Mouse (Mus musculus): Measurements from ENCODE around the gene Clpb.

The Clpb gene

DNA sequence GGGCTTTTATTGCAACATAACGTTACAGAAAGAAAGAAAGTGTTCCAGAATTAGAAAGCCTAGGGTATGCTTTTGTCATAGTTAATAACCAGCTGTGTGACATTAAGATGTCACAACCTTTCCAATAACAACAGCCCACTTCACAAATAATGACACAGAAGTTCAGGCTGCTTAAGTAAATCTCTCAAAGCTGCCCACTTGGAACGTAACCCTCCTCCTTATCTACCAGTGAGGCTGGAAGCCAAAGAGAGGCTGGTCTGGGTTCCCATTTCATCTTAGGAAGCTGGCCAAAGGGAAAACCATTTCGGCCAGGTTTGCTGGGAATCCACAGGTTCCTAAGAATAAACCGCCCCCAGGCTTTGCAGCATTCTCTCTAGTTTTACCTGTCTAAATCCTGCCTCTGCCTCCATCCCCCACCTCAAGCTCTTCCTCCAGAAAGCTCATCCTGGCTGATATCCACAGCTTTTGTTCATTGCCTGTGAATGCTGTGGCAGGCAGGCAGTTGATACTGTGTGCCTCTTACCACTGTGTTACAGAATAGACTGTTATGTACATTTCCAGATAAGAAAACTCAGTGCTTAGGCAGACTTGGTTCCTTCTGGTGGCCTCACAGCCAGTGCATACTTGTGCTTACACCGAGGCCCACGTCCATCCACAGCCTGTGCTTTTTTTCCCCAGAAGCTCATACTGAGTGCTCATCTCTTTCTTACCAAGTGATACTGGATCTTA is 12.8 kb downstream of the Clpb start:
- no peak for DNase-seq (ENCODE audit: low read depth)

DNA sequence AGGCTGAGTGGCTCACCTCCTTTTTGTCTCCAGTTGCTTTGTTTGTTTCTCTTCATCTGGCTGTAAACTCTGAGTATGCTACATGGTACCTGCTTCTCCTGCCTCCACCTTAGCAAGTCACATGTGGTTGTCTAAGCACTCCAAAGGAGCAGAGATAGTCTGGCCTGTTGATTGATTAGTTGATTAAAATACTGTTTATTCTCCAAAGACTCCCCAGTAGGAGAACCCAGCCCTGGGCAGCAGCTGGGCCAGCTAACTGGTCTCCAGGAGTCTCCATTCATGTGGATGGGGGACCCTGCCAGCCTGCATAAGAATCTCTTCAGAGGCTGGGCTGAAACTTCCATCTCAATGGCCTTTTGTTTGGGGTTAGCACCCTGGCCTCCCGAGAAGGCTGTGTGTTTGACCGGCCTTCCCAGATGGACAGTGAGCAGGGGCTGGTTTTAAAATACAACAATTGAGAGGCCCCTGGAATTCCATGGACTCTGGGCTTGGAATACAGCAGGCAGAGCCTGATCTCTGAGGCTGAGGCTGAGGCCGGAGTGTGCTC is 13.4 kb downstream of the Clpb start:
- DNase-seq (ENCODE audit: low read depth), result no peak

- DNase-seq (ENCODE audit: low read depth), result peak; percentile 66
These were observed 16.2 kb downstream of the Clpb start for GRCm38 (mm10) chr7:101679591-101679990.

- no peak for DNase-seq (ENCODE audit: low read depth)
These were observed 17.5 kb downstream of the Clpb start for GRCm38 (mm10) chr7:101680961-101681360.

DNA sequence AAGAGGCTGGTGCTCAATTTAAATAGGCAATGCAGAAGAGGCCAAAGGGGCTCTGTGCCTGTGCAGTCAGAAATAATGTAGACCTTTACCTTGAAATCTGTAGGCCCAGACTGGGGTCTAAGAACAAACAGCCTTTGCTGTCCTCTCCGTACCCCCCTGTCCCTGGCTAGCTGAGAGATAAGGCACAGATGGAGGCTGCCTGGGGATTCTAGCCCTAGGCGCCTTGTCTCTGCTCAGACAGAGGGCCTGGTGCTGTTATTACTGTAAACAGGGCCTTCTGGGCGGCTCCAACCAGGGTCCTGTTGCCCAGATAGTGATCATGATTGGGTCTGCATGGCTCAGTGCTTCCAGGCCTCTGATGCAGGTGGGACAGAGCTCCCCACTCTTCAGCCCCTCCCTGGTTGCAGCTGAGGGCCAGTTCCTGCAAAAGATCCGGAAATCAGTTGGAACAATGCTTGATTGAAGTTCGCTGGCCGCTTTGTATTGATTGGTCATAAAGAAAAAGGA is 18.2 kb downstream of the Clpb start:
- no peak for DNase-seq (ENCODE audit: low read depth)

DNA sequence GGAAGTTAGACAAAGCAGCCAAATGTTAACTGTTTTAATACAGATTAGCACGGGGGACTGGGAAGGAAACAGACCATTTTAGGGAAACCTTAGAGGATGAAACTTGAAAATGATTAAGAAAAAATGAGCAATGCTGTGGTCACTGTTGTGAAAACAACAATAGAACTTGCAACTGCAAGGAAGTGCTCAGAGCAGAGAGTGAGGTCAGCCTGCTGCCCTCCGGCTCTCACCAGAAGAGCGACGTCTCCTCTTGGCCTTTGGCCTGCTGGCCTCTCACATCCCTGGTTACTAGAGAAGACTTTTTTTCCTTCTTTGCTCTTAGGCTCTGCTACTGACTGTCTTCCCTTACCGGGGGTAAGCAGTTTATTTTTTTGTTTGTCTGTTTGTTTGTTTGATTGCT is 19.5 kb downstream of the Clpb start:
- DNase-seq (ENCODE audit: low read depth), result no peak

- DNase-seq (ENCODE audit: low read depth), result no peak
These were observed 20.7 kb downstream of the Clpb start for GRCm38 (mm10) chr7:101683976-101684630.

- no peak for DNase-seq (ENCODE audit: low read depth)
These were observed 21.2 kb downstream of the Clpb start for GRCm38 (mm10) chr7:101684671-101685070.

DNA sequence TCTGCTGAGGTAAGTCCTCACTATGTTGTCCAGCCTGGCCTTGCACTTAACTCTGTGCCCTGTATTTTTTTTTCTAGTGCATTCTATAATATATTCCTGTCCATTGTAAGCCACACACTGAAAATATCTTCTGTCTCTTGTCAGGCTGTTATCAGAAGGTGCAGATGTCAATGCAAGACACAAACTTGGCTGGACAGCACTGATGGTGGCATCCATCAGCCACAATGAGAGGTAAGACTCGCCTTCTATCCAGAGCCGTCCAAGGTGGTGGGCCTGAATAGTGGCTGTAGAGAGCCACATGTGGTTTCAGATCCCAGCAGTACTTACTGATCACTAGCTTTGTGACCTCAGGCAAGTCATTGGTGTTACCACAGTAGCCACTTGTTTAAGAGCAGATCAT is 23.7 kb downstream of the Clpb start:
- DNase-seq (ENCODE audit: low read depth), result no peak

- DNase-seq (ENCODE audit: low read depth), result no peak
These were observed 27.0 kb downstream of the Clpb start for GRCm38 (mm10) chr7:101690471-101690870.

DNA sequence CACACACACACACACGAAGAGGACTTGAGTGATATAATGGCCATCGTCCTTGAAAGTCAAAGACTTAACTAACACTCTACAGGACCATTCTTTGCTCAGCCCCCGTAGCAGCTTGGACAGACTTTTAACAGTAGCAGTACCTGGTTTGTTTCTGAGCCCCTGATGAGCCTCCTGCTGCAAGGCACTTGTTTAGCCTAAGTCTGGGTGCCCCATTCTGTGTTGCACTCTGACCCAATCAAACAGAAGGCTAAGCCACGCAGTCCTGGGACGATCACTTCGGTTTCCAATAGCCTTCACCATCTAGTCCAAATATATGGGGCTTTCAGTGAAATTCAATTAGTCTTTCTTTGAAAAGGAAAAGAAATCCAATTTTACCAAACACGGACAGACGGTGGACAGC is 28.4 kb downstream of the Clpb start:
- DNase-seq (ENCODE audit: low read depth), result no peak

GRCm38 (mm10) chr7:101692446-101692845 is 29.0 kb downstream of the Clpb start:
- DNase-seq (ENCODE audit: low read depth), result no peak

DNA sequence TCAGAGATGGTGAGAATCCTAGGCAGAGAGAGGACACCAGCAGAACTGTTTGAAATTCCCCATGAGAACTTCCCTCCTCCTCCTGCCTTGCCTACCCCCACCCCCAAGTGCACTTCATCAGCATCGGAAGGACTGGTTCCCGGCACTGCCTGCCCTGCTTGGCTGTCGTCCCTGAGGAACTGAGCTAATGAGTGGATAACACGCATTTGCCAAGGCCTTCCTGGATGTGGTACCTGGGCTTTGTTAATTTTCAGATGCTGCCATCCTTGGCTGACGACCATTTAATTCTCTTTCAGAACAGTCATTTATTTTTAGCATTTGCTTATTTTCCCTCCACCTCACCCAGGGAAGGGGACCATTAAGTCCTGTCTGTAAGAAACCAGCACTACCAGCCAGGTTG is 32.0 kb downstream of the Clpb start:
- DNase-seq (ENCODE audit: low read depth), result no peak

DNA sequence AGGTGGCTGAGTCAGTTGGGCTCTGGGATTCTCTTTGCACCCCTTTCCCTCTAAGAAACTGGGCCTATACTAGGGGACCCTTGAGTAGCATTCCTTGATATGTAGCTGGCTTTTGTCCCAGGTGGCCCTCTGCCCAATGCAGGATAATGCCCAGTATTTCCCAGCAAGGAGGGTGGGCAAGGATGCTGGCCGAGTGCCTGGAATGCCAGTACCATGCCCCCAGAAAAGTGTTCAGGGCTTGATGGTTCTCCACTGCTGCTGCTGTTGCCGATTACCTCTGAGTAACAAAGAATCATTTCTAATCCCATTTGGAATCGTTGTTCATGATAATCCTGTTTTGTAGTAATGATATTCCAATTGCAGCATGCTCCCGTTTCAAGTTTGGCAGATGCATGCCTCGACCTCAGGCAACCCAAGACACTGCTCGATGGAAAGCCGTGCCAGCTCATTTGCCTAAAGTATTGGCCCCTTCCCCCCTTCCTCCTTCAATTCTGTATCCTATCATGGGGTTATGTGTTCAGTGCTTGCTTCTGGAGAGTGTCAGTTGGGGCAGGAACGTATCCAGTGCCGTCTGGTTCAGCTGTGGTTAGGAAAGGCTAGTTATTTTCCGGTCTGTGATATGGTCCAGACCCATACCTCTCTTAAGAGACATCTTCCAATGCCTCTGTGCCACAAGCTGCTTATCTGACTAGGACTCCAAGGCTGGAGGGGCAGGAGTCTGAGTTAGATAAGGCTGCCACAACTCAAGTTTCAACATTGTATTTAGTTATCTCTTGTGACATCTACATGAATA is 33.7 kb downstream of the Clpb start:
- no peak for DNase-seq (ENCODE audit: low read depth)

GRCm38 (mm10) chr7:101700296-101700695 is 36.9 kb downstream of the Clpb start:
- no peak for DNase-seq (ENCODE audit: low read depth)

GRCm38 (mm10) chr7:101702706-101703105 is 39.3 kb downstream of the Clpb start:
- no peak for DNase-seq (ENCODE audit: low read depth)

DNA sequence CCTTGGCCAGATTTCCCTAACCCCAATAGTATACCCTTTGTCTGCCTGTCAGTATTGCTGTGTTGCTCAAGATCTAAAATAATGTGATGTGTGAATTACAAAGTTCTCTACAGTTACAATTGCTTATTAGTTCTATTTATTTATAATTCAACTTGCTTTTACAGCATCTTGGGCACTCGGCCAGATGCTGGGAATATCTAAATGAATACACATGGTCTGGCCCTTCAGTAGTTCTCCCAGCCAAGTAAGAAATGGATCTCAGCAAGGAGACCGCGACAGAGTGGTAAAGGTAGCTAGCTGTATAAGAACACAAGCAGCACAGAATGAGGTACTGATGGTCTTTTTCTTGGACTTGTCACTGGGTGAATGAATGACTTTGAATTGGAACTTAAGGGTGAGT is 46.2 kb downstream of the Clpb start:
- DNase-seq (ENCODE audit: low read depth), result no peak

GRCm38 (mm10) chr7:101710236-101710635 is 46.8 kb downstream of the Clpb start:
- DNase-seq (ENCODE audit: low read depth), result no peak

GRCm38 (mm10) chr7:101713828-101714400 is 50.5 kb downstream of the Clpb start:
- no peak for DNase-seq (ENCODE audit: low read depth)

DNA sequence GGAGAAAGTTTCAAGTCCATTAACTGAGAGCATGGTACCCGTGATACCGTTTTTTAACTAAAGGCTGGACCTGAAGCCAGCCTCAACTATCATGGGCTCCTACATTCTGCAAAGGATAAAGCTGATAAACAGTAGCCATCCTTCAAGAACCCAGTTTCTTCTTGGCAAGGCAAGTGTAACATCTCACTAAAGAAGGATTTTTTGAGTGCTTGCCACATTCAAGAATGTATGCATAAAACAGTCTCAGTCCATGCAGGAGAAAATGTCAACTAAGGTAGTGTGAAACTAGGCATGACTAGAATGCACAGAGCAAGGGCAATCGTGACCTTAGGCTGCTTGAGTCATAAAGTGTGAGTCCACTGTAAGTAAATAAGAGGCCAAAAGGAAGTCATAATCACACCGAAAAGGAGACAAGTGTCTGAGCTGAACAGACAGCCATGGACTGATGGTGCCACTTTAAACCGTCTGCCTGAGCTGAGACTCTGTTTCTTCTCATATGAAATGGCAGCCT is 51.7 kb downstream of the Clpb start:
- DNase-seq (ENCODE audit: low read depth), result no peak

DNA sequence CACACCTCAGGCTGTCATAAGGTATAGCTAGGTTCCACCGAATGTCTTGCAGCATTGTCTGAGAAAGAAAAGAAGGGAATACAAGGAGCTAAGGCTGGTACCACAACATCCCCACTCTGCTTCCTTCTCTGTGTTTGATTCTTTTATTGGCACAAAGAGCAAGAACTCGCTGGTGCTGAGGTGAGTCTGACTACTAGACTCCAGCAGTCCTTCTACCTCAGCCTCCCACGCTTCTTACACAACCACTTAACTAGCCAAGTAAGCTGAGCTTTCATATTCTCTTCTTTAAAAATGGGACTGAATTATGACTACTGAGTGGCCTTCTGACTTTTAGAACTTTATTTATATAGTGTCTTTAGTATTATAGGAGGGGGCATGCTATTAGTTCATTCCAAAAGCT is 56.9 kb downstream of the Clpb start:
- no peak for DNase-seq (ENCODE audit: low read depth)

- peak; percentile 75 for DNase-seq (ENCODE audit: low read depth)
These were observed 61.6 kb downstream of the Clpb start for GRCm38 (mm10) chr7:101725081-101725480.

Measured in induced T-regulatory cell, adult 2 months (primary cell).